Mouse (Mus musculus) erythroblast, embryonic 14.5 days (primary cell): ENCODE results near the gene Gm10198.

Source experiments
- GATA1 ChIP-seq: IDR thresholded peaks from 2 replicates; pipeline ENCODE4 v1.6.1; 2012; ENCODE audit warnings: low read length, inconsistent platforms, mixed read lengths
- TAL1 ChIP-seq: IDR thresholded peaks from 3 replicates; pipeline ENCODE4 v1.6.1; 2012; ENCODE audit warnings: low read length, inconsistent platforms, mixed read lengths

DNA sequence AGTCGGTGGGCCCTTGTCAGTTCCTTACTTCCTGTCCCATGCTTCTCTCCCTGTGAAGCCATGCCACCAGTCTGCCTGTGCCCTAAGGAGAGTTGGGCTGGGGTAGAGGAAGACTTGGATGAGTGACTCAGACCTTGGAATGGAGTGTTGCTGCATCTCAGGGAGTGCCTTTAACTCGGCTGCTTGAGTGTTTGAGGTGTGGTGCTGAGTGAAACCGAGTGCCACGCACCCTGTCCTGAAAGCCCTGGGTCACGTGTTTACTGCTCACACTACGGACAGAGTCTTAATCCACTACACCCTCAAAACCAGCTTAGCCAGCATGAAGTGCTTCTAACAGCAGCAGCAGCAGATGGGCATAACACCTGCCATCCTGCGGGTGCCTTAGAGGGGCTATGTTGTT lies 30.5 kb downstream of the Gm10198 start:
- TF ChIP-seq GATA1 (no peak), TAL1 (no peak)
